Mouse (Mus musculus) midbrain, embryonic 16.5 days (tissue): ENCODE data around the gene Txndc12. TPM values are rescaled to one million over a fixed set of nuclear protein-coding genes. Genes with fewer than 3 reads are reported as not detected.

Experiments
- ATAC-seq: fragments of 200-750 bp; cut with Nextera tagmentation; 2 replicates; pipeline ENCODE4 v1.8.0; 2017; ENCODE audit warnings: moderate TSS enrichment
- H3K27ac ChIP-seq: fragments of 300-500 bp; sonication (generic); 2 replicates; pipeline ENCODE4 v1.5.1; 2014; ENCODE audit warnings: mild to moderate bottlenecking, low read length, mixed read lengths
- H3K27me3 ChIP-seq: fragments of 300-500 bp; sonication (generic); 2 replicates; pipeline ENCODE4 v1.6.1; 2014; ENCODE audit warnings: low read depth, low read length, mixed read lengths; ENCODE audit not compliant: control insufficient read depth, insufficient read depth
- H3K36me3 ChIP-seq: fragments of 300-500 bp; sonication (generic); 2 replicates; pipeline ENCODE4 v1.6.1; 2014; ENCODE audit warnings: mild to moderate bottlenecking, low read length, moderate library complexity, mixed read lengths; ENCODE audit not compliant: control insufficient read depth, insufficient read depth
- H3K4me1 ChIP-seq: fragments of 300-500 bp; sonication (generic); 2 replicates; pipeline ENCODE4 v1.6.1; 2014; ENCODE audit warnings: mild to moderate bottlenecking, low read length, mixed read lengths; ENCODE audit not compliant: control insufficient read depth, insufficient read depth
- H3K4me2 ChIP-seq: fragments of 300-500 bp; sonication (generic); 2 replicates; pipeline ENCODE4 v1.6.1; 2014; ENCODE audit warnings: mild to moderate bottlenecking, low read length, mixed read lengths
- H3K4me3 ChIP-seq: fragments of 300-500 bp; sonication (generic); 2 replicates; pipeline ENCODE4 v1.5.1; 2014; ENCODE audit warnings: low read depth, mild to moderate bottlenecking, low read length, moderate library complexity, mixed read lengths
- H3K9ac ChIP-seq: fragments of 300-500 bp; sonication (generic); 2 replicates; pipeline ENCODE4 v1.6.1; 2014; ENCODE audit warnings: low read depth, low read length, mixed read lengths
- H3K9me3 ChIP-seq: fragments of 300-500 bp; sonication (generic); replicated peaks from 2 replicates; pipeline ENCODE4 v1.6.1; 2014; ENCODE audit warnings: mild to moderate bottlenecking, low read length, mixed read lengths; ENCODE audit not compliant: control insufficient read depth, poor library complexity, severe bottlenecking
- WGBS: fragments of 180-500 bp; shearing (Covaris S2); extraction: QIAGEN DNeasy Blood & Tissue Kit; methylation state at CpG from one replicate; pipeline ENCODE4 v1.1.7; 2014; 5-methylcytosine and 5-hydroxymethylcytosine counted together
- polyA plus RNA-seq: library from polyadenylated mRNA; unstranded; fragments of >200 nt; fragmentation: Nextera tagmentation; extraction: Ambion mirVana; gene quantifications from 2 replicates; pipeline ENCODE4 v1.2.1, GENCODE M21; 2015

Txndc12 gene
- polyA plus RNA-seq, 1 experiment from 2014 or later: 69.0 TPM

DNA sequence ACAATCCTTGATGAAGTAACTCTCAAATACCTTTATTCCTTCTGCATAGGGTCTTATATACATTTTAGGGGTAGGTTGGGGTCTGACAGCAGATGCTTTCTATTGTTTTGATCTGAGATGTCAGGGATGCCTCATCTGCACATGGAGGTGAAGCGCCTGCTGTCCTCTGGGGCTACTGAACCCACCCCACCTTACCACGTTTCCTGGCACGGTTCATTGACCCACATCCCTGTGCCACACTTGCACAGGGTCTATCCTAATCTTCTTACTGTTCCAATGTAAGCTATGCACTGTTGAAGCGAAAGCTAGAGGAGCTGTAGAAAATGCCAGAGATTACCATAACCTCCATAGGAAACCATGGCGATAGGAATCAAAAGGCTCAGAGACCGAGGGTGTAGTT lies 22.9 kb upstream of the Txndc12 start:
- H3K27me3 ChIP-seq: no peaks in the 10 kb centered on the region
- no peak overlapping the region for H3K4me2 ChIP-seq
- H3K9ac ChIP-seq: no peak overlapping the region
- peaks cover 6% of the 10 kb centered on the region; the same call in 1 of the 2 replicates for H3K36me3 ChIP-seq
- peak; percentile 11; the same call in 1 of the 2 replicates for ATAC-seq
- WGBS: 50% methylated on average over 6 of the region's 6 CpGs
- H3K4me1 ChIP-seq: no peaks in the 10 kb centered on the region
- no peak overlapping the region for H3K27ac ChIP-seq
- no peak overlapping the region for H3K4me3 ChIP-seq
- H3K9me3 ChIP-seq: no peaks in the 10 kb centered on the region

DNA sequence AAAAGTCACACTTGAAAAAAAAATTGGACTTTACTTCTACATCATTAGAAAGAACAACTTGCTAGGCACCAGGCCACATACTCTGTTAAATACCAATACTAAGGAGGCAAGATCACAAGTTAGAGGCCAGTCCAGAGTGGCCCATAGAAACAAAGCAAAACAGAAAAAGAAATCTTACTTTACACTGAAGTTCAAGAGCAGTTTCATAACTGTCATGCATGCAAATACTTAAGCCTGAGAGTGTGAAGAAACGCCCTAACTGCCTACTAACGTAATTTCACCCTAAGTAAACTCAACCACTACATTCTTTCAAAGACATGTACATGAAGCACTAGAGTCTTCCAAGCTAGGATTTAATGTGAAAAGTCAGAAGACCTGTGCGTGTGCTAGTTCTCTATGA lies 8.7 kb upstream of the Txndc12 start:
- 94% methylated on average over 3 of the region's 3 CpGs for WGBS
- Histone ChIP-seq H3K4me3 (no peak overlapping the region), H3K9me3 (no peaks in the 10 kb centered on the region), H3K4me2 (no peak overlapping the region), H3K27me3 (no peaks in the 10 kb centered on the region), H3K9ac (no peak overlapping the region), H3K27ac (no peak overlapping the region), H3K4me1 (no peaks in the 10 kb centered on the region; the same call in 1 of the 2 replicates), H3K36me3 (peaks cover 18% of the 10 kb centered on the region; the same call in 1 of the 2 replicates)
- ATAC-seq: no peak

DNA sequence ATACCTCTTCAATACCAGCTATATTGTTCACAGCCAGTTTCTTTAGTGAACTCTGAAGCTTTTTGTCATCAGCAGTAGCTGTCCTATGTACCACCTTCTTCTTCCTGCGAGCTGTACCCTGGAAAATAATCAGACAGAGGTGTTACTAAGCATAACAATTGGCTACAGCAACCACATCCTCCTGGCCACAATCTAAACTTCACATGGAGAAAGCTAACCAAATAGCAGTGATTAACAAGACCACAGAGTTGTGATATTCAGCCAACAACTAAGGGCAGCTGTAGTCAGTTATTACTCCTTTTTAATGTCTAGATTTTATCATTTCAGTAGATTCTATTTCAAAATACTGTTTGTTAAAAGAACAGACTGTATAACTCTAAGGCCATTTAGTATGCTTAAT lies 8.3 kb upstream of the Txndc12 start:
- H3K4me2 ChIP-seq: no peak overlapping the region
- WGBS: 88% methylated on average over 1 of the region's 1 CpGs
- ATAC-seq: no peak
- peaks cover 4% of the 10 kb centered on the region for H3K4me1 ChIP-seq
- H3K36me3 ChIP-seq: peaks cover 18% of the 10 kb centered on the region; the same call in 1 of the 2 replicates
- H3K9ac ChIP-seq: no peak overlapping the region
- no peak overlapping the region for H3K4me3 ChIP-seq
- no peak overlapping the region for H3K27ac ChIP-seq
- H3K9me3 ChIP-seq: no peaks in the 10 kb centered on the region
- no peaks in the 10 kb centered on the region for H3K27me3 ChIP-seq

DNA sequence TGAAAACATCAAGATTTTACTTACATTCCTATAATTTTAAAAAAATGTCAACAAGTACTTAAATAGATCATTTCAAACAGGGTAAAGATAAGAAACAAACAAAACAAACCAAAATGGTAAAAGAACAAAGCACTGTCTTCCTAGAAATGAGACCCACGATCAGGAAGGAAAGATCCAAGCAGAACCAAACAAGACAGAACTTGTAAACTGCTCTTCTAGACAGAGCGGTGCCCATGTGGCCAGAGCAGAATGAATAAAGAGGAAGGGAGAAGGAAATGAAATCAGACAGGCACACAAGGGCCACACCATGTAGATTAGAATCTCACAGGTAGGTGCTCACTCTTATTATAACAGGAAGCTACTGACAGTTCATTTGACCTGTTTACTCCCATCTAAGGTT lies 7.8 kb upstream of the Txndc12 start:
- no peak overlapping the region for H3K4me2 ChIP-seq
- no peak for ATAC-seq
- no peaks in the 10 kb centered on the region for H3K27me3 ChIP-seq
- H3K9ac ChIP-seq: no peak overlapping the region
- no peaks in the 10 kb centered on the region for H3K9me3 ChIP-seq
- WGBS: 94% methylated on average over 2 of the region's 2 CpGs
- no peak overlapping the region for H3K4me3 ChIP-seq
- peaks cover 18% of the 10 kb centered on the region; the same call in 1 of the 2 replicates for H3K36me3 ChIP-seq
- no peak overlapping the region for H3K27ac ChIP-seq
- H3K4me1 ChIP-seq: peaks cover 6% of the 10 kb centered on the region

DNA sequence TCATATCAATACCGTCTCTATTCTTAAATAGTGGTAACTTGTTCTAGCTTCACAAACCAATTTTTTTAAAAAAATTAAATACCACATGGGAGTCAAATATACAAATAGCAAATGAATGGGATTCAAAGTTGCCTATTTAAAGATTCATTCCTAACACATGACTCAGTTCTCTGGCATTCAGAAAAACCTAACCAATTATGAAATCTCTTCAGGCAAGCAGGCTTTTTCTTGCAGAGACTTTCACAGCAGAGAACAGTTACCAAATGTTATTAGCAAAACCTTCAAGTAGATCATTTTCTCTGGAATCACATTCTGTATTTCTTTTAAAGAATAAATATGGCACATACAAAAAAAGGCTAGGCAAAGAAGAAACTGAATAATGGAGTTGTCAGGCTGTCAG lies 3.7 kb upstream of the Txndc12 start:
- Histone ChIP-seq H3K4me2 (peak overlapping the region; percentile 14; the same call in 1 of the 2 replicates), H3K4me1 (peaks cover 18% of the 10 kb centered on the region), H3K9me3 (no peaks in the 10 kb centered on the region), H3K27me3 (no peaks in the 10 kb centered on the region), H3K27ac (no peak overlapping the region), H3K36me3 (peaks cover 4% of the 10 kb centered on the region; the same call in 1 of the 2 replicates), H3K9ac (no peak overlapping the region), H3K4me3 (no peak overlapping the region)
- ATAC-seq: no peak
- 80% methylated on average over 1 of the region's 1 CpGs for WGBS

DNA sequence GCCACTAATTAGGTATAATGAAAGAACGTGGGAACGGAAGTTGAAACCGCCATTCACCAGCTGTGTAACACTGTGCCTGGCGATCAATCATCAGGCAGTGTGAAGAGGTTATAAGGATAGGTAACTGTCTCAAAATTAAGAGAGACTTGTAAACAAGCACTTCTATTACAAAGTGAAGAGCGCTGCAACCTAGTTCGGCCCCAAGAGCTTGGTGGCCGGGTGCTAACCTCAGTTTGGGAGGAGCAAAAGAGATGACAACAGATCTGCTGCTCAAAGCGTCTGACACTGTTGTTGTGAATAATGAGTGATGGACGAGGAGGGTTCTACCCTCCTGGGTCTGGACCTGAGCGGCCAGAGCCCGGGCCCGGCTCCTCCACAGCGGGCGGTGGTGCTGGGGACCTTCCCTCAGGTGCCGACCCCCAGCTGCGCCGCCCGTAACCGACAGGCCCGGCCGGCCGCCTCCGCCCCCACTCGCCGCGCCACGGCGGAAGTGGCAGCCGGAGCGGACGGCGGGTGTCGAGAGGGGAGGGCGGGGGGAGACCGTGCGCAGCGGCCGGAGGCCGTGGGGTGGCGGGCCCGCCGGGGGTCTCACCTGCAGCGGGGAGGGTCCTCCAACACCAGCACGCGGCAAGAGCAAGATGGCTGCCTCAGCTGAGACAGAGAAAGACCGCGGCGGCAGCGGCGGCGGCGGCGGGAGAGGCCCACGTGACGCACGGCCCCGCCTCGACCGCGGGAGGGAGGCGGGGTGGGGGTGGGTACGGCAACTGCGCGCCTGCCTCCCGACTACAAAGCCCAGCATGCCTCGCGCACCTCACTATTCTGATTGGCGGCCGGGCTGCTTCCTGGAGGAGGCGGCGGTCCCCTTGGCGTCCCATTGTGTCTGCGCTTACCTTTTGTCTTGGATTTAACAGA lies 1.2 kb upstream of the Txndc12 start, which contains the start of gene Btf3l4:
Gene Btf3l4 (minus strand): TSS at position 699 of the 912 bp plus-strand sequence.
- peak within 1 kb of the TSS; percentile 93 for H3K27ac ChIP-seq
- ATAC-seq: peak; percentile 96
- H3K27me3 ChIP-seq: no peaks in the 10 kb centered on the region
- H3K4me1 ChIP-seq: peaks cover 34% of the 10 kb centered on the region
- peak within 1 kb of the TSS; percentile 57 for H3K4me3 ChIP-seq
- H3K9ac ChIP-seq: peak within 1 kb of the TSS; percentile 88
- no peaks in the 10 kb centered on the region for H3K9me3 ChIP-seq
- H3K4me2 ChIP-seq: peak within 1 kb of the TSS; percentile 83
- H3K36me3 ChIP-seq: peaks cover 2% of the 10 kb centered on the region; the same call in 1 of the 2 replicates
- 0% methylated on average over 43 of the region's 73 CpGs for WGBS

DNA sequence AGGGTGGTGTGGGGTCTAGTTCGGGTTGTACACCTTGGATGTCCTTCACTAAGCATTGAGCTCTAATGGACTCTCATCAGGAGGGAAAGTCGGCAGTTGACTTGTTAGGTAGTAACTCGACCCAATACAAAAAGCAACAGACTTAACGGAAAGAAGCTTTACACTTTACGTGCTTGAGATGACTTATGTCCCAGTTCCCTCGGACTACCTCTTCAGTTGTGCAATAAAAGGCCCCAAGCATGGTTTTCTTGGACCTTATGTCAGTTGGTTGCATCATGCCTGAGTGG lies 630 bp upstream of the Txndc12 start:
- Histone ChIP-seq H3K36me3 (peaks cover 2% of the 10 kb centered on the region; the same call in 1 of the 2 replicates), H3K4me2 (peak overlapping the region; percentile 83), H3K9me3 (no peaks in the 10 kb centered on the region), H3K27ac (peak overlapping the region; percentile 93), H3K9ac (peak overlapping the region; percentile 70), H3K4me1 (peaks cover 36% of the 10 kb centered on the region), H3K4me3 (peak overlapping the region; percentile 57), H3K27me3 (no peaks in the 10 kb centered on the region)
- WGBS: 0% methylated on average over 6 of the region's 6 CpGs
- ATAC-seq: no peak

DNA sequence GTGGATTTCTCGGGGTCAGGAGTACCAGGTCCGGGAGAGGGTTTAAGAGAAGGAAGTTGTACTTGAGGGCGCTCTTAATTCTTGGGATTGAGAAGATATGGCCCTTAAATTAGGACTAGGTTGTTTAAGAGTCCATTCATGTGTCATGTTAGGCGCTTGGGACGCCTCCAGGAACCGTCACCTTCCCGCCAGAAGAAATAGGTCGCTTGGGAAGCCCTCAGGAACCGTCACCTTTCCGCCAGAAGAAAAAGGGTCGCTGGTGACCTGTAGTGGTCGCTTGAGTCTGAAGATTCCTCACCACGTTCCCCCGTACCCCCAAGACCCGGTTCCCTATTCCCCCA lies 540 bp downstream of the Txndc12 start:
- Histone ChIP-seq H3K9ac (peak overlapping the region; percentile 70), H3K4me1 (peaks cover 36% of the 10 kb centered on the region), H3K27me3 (no peaks in the 10 kb centered on the region), H3K9me3 (no peaks in the 10 kb centered on the region), H3K4me3 (peak overlapping the region; percentile 57), H3K27ac (peak overlapping the region; percentile 93), H3K4me2 (peak overlapping the region; percentile 83), H3K36me3 (no peaks in the 10 kb centered on the region)
- under 1% methylated on average over 15 of the region's 15 CpGs for WGBS
- no peak for ATAC-seq

DNA sequence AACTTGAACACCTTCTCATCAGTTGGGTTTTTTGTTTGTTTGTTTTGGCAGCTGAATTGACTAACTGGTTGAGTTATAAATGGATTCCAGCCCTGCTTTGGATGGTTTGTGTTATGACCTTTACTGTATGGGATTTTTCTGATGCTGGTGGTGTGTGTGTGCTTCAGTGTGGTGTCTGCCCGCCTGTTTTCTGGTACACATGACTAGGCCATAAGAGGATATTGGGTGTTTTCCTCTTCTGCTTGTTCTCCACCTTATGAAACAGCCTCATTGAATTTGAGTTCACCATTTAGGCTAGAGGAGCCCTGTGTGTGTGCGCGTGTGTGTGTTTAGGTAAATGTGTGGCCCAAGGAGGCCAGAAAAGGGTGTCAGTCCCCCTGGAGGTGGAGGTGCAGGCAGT lies 1.1 kb downstream of the Txndc12 start:
- Histone ChIP-seq H3K36me3 (0 out of 2 replicates have a peak, but pooled peaks cover under 1% of the 10 kb centered on the region), H3K4me3 (peak overlapping the region; percentile 57), H3K27ac (peak overlapping the region; percentile 93; the same call in 1 of the 2 replicates), H3K4me1 (peaks cover 36% of the 10 kb centered on the region), H3K9me3 (no peaks in the 10 kb centered on the region), H3K4me2 (peak overlapping the region; percentile 83), H3K9ac (peak overlapping the region; percentile 70), H3K27me3 (no peaks in the 10 kb centered on the region)
- ATAC-seq: no peak
- WGBS: 60% methylated on average over 3 of the region's 3 CpGs
